In the genomic region with DNA sequence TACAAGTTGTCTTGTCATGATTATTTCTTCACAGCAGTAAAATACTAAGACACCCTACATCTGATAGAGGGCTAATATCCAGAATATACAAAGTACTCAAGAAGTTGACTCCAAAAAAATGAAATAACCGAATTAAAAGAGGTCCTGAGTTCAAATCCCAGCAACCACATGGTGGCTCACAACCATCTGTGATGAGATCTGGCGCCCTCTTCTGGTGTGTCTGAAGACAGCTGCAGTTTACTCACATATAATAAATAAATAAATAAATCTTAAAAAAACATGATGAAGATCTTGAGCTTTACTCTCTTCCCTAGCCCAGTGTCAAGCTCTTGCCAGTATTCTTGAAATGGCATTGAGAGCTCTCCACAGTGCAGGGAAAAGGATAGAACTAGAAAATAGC, we compare ENCODE assay signal across 30 mouse cellular contexts. TPM values are rescaled to one million over a fixed set of nuclear protein-coding genes. Genes with fewer than 3 reads are reported as not detected.
DNase-seq lines count a peak whose midpoint lies in the region; ATAC-seq and TF ChIP-seq lines count a peak whose summit lies in the region.
"Had no signal": no experiment of that assay in that cellular context is flagged by ENCODE, and none has a peak within 500 bp of the region (broad histone marks: within the 10 kb centered on the region; RNA-seq: fewer than 3 reads in every experiment).

No protein-coding gene starts in this region.

- no peak overlapping the region for H3K9ac ChIP-seq in kidney, embryonic 16.5 days (replicated peaks; ENCODE audit: low read length)
- H3K9ac ChIP-seq in liver, postnatal 0 days (replicated peaks), result no peak overlapping the region
- H3K9ac ChIP-seq in liver, embryonic 11.5 days (ENCODE audit: low read depth, low read length), result no peak overlapping the region
- H3K9ac ChIP-seq in stomach, postnatal 0 days (ENCODE audit: low read length), result no peak overlapping the region
- H3K9ac ChIP-seq: embryonic facial prominence, embryonic 12.5 days; forebrain, embryonic 15.5 days; hindbrain, embryonic 12.5 days; kidney, embryonic 15.5 days; limb, embryonic 12.5 days; lung, embryonic 15.5 days; midbrain, embryonic 12.5 days had no signal

- DNase-seq in kidney, adult 2 months, result no peak
- no peak for DNase-seq in liver, postnatal 0 days
- DNase-seq in liver, embryonic 11.5 days (ENCODE audit: low spot score), result no peak
- DNase-seq in thymus, postnatal 4 days, result peak; percentile 42
- no peak for DNase-seq in thymus, postnatal 36 days
- DNase-seq in stomach, postnatal 0 days (ENCODE audit: low spot score), result no peak
- DNase-seq in c-Kit-positive CD71-positive TER-119-positive erythroid progenitor cells, embryonic 14.5 days (ENCODE audit: low spot score), result no peak
- DNase-seq: adrenal gland, postnatal 14 days; cerebellum, adult 11-12 months; cerebellum, adult 9-11 months; embryo, embryonic 11 days; gastrocnemius, postnatal 36 days; heart, postnatal 36 days; layer of hippocampus, adult 9-11 months; lung, postnatal 36 days; retina, postnatal 1 day; right cerebral cortex, postnatal 25 days; thymus, adult 18-20 months had no signal

- no peaks in the 10 kb centered on the region for H3K9me3 ChIP-seq in kidney, embryonic 16.5 days (ENCODE audit: low read length)
- no peaks in the 10 kb centered on the region for H3K9me3 ChIP-seq in liver, postnatal 0 days (ENCODE audit: low read length)
- H3K9me3 ChIP-seq in liver, embryonic 11.5 days (ENCODE audit: control insufficient read depth, low read length), result no peaks in the 10 kb centered on the region
- no peaks in the 10 kb centered on the region for H3K9me3 ChIP-seq in stomach, postnatal 0 days (ENCODE audit: control insufficient read depth, low read length)
- H3K9me3 ChIP-seq: embryonic facial prominence, embryonic 12.5 days; forebrain, embryonic 15.5 days; G1E; hindbrain, embryonic 12.5 days; kidney, embryonic 15.5 days; limb, embryonic 12.5 days; lung, embryonic 15.5 days; megakaryocyte, embryonic 14.5 days; midbrain, embryonic 12.5 days had no signal

- TF ChIP-seq CTCF in kidney, adult 2 months (conservative IDR thresholded peaks at IDR 0.05; ENCODE audit: insufficient read depth, insufficient read length, low read depth, low read length), result 0 out of 2 replicates have a peak, but pooled peaks have one; percentile 3
- TF ChIP-seq CTCF in liver, postnatal 0 days (IDR thresholded peaks at IDR 0.05; ENCODE audit: low read depth), result peak; percentile 29
- peak; percentile 43 for TF ChIP-seq CTCF in stomach, postnatal 0 days (IDR thresholded peaks at IDR 0.05; ENCODE audit: low read depth)

- peaks cover 5% of the 10 kb centered on the region for H3K36me3 ChIP-seq in kidney, adult 2 months (ENCODE audit: control insufficient read depth, insufficient read depth, low read length)
- H3K36me3 ChIP-seq in kidney, embryonic 16.5 days (ENCODE audit: insufficient read depth, low read length), result peaks cover 75% of the 10 kb centered on the region
- H3K36me3 ChIP-seq in liver, postnatal 0 days (replicated peaks; ENCODE audit: insufficient read depth, low read length), result peaks cover 65% of the 10 kb centered on the region
- peaks cover 65% of the 10 kb centered on the region for H3K36me3 ChIP-seq in liver, embryonic 11.5 days (ENCODE audit: control insufficient read depth, insufficient read depth, low read length)
- H3K36me3 ChIP-seq in stomach, postnatal 0 days (ENCODE audit: control insufficient read depth, insufficient read depth, low read length), result peaks cover 9% of the 10 kb centered on the region

- no peak overlapping the region for H3K4me2 ChIP-seq in kidney, embryonic 16.5 days (replicated peaks; ENCODE audit: low read depth, low read length)
- no peak overlapping the region for H3K4me2 ChIP-seq in liver, postnatal 0 days (ENCODE audit: low read depth, low read length)
- no peak overlapping the region for H3K4me2 ChIP-seq in liver, embryonic 11.5 days
- H3K4me2 ChIP-seq in stomach, postnatal 0 days (replicated peaks; ENCODE audit: low read depth), result no peak overlapping the region
- H3K4me2 ChIP-seq: embryonic facial prominence, embryonic 12.5 days; forebrain, embryonic 15.5 days; hindbrain, embryonic 12.5 days; kidney, embryonic 15.5 days; limb, embryonic 12.5 days; lung, embryonic 15.5 days; midbrain, embryonic 12.5 days had no signal

- no peaks in the 10 kb centered on the region for H3K27me3 ChIP-seq in kidney, adult 2 months (replicated peaks; ENCODE audit: control insufficient read depth, insufficient read depth, low read length)
- H3K27me3 ChIP-seq in kidney, embryonic 16.5 days (ENCODE audit: insufficient read depth, low read length), result no peaks in the 10 kb centered on the region
- no peaks in the 10 kb centered on the region for H3K27me3 ChIP-seq in liver, postnatal 0 days (ENCODE audit: insufficient read depth, low read length)
- H3K27me3 ChIP-seq in liver, embryonic 11.5 days (replicated peaks; ENCODE audit: control insufficient read depth, insufficient read depth, low read length), result no peaks in the 10 kb centered on the region
- no peaks in the 10 kb centered on the region for H3K27me3 ChIP-seq in stomach, postnatal 0 days (ENCODE audit: control insufficient read depth, insufficient read depth, low read length)
- H3K27me3 ChIP-seq: embryonic facial prominence, embryonic 12.5 days; forebrain, embryonic 15.5 days; hindbrain, embryonic 12.5 days; kidney, embryonic 15.5 days; limb, embryonic 12.5 days; lung, embryonic 15.5 days; megakaryocyte, embryonic 14.5 days; midbrain, embryonic 12.5 days had no signal

- ATAC-seq in kidney, embryonic 16.5 days (ENCODE audit: low FRiP score, low TSS enrichment), result no peak
- no peak for ATAC-seq in liver, postnatal 0 days
- no peak for ATAC-seq in liver, embryonic 11.5 days (replicated peaks; ENCODE audit: low FRiP score)
- no peak for ATAC-seq in stomach, postnatal 0 days (ENCODE audit: low FRiP score, low TSS enrichment)
- ATAC-seq: forebrain, embryonic 15.5 days; hindbrain, postnatal 0 days; intestine, embryonic 16.5 days had no signal

- no peak overlapping the region for H3K27ac ChIP-seq in kidney, adult 2 months (ENCODE audit: insufficient read depth, low read depth, low read length)
- H3K27ac ChIP-seq in kidney, embryonic 16.5 days (ENCODE audit: low read length), result no peak overlapping the region
- no peak overlapping the region for H3K27ac ChIP-seq in liver, postnatal 0 days (ENCODE audit: low read depth)
- no peak overlapping the region for H3K27ac ChIP-seq in liver, embryonic 11.5 days (ENCODE audit: low read depth, low read length)
- H3K27ac ChIP-seq in stomach, postnatal 0 days (replicated peaks), result no peak overlapping the region
- H3K27ac ChIP-seq: embryonic facial prominence, embryonic 12.5 days; forebrain, embryonic 15.5 days; hindbrain, embryonic 12.5 days; hindbrain, postnatal 0 days; kidney, embryonic 15.5 days; limb, embryonic 12.5 days; lung, embryonic 15.5 days; midbrain, embryonic 12.5 days had no signal

- H3K4me1 ChIP-seq in kidney, adult 2 months (ENCODE audit: control insufficient read depth, insufficient read depth, low read length), result no peaks in the 10 kb centered on the region
- no peaks in the 10 kb centered on the region for H3K4me1 ChIP-seq in kidney, embryonic 16.5 days (ENCODE audit: insufficient read depth, low read length)
- no peaks in the 10 kb centered on the region for H3K4me1 ChIP-seq in liver, postnatal 0 days (ENCODE audit: insufficient read depth)
- no peaks in the 10 kb centered on the region for H3K4me1 ChIP-seq in liver, embryonic 11.5 days (replicated peaks; ENCODE audit: control insufficient read depth, insufficient read depth, low read length)
- H3K4me1 ChIP-seq in stomach, postnatal 0 days (replicated peaks; ENCODE audit: control insufficient read depth, insufficient read depth), result no peaks in the 10 kb centered on the region
- H3K4me1 ChIP-seq: embryonic facial prominence, embryonic 12.5 days; forebrain, embryonic 15.5 days; hindbrain, embryonic 12.5 days; kidney, embryonic 15.5 days; limb, embryonic 12.5 days; lung, embryonic 15.5 days; midbrain, embryonic 12.5 days had no signal

- WGBS in kidney, adult 2 months, result 91% methylated on average over 2 of the region's 2 CpGs
- 89% methylated on average over 2 of the region's 2 CpGs for WGBS in kidney, embryonic 16.5 days
- WGBS in liver, postnatal 0 days (ENCODE audit: insufficient replicate concordance), result 81% methylated on average over 2 of the region's 2 CpGs
- 76% methylated on average over 2 of the region's 2 CpGs for WGBS in liver, embryonic 11.5 days
- WGBS in stomach, postnatal 0 days, result 86% methylated on average over 2 of the region's 2 CpGs

- TF ChIP-seq POLR2A in kidney, adult 2 months (IDR thresholded peaks at IDR 0.05; ENCODE audit: low read depth, low read length), result no peak

- TF ChIP-seq EP300 in liver, postnatal 0 days (IDR thresholded peaks at IDR 0.05; ENCODE audit: low read depth), result no peak
- TF ChIP-seq EP300 in stomach, postnatal 0 days (optimal IDR thresholded peaks at IDR 0.05), result no peak

- H3K4me3 ChIP-seq in kidney, adult 2 months (ENCODE audit: insufficient read depth, low read depth, low read length), result no peak overlapping the region
- no peak overlapping the region for H3K4me3 ChIP-seq in kidney, embryonic 16.5 days (ENCODE audit: low read length)
- no peak overlapping the region for H3K4me3 ChIP-seq in liver, postnatal 0 days (ENCODE audit: low read depth, low read length)
- no peak overlapping the region for H3K4me3 ChIP-seq in liver, embryonic 11.5 days (ENCODE audit: low read depth, low read length)
- no peak overlapping the region for H3K4me3 ChIP-seq in stomach, postnatal 0 days (ENCODE audit: low read depth, low read length)
- H3K4me3 ChIP-seq: embryonic facial prominence, embryonic 12.5 days; forebrain, embryonic 15.5 days; hindbrain, embryonic 12.5 days; kidney, embryonic 15.5 days; limb, embryonic 12.5 days; lung, embryonic 15.5 days; megakaryocyte, embryonic 14.5 days; midbrain, embryonic 12.5 days had no signal

RNA-seq across cellular contexts. Expression of a gene that starts 16.7 kb away (rescaled TPM):
- 4.0 and 4.4 TPM in 2 replicates for polyA plus RNA-seq in kidney, adult 2 months (2012; rRNA removed)
- 20.6 TPM in 2 replicates for polyA plus RNA-seq in kidney, embryonic 16.5 days (2015; fragmentation: Nextera tagmentation; extraction: Ambion mirVana)
- 4.5 and 5.3 TPM in 2 replicates for polyA plus RNA-seq in liver, postnatal 0 days (2015; fragmentation: Nextera tagmentation; extraction: Ambion mirVana)
- polyA plus RNA-seq in liver, embryonic 11.5 days (2014; fragmentation: Nextera tagmentation; extraction: Ambion mirVana), result 26.5 and 28.0 TPM in 2 replicates
- polyA plus RNA-seq in stomach, postnatal 0 days (2015; fragmentation: Nextera tagmentation; extraction: Ambion mirVana), result 14.5 and 16.6 TPM in 2 replicates
